Mouse (Mus musculus) midbrain, embryonic 14.5 days (tissue): ENCODE data around the gene Zfp113. TPM values are rescaled to one million over a fixed set of nuclear protein-coding genes. Genes with fewer than 3 reads are reported as not detected.

ENCODE experiments used
- ATAC-seq: fragments of 200-750 bp; cut with Nextera tagmentation; 2 replicates; pipeline ENCODE4 v1.8.0; 2017; ENCODE audit warnings: moderate number of reproducible peaks, moderate library complexity; ENCODE audit not compliant: low FRiP score, low TSS enrichment
- DNase-seq: peaks from one replicate; pipeline ENCODE4 v3.0.0-alpha.2; 2015
- H3K27ac ChIP-seq: fragments of 300-500 bp; sonication (generic); replicated peaks from 2 replicates; pipeline ENCODE4 v1.5.1; 2014; ENCODE audit warnings: mild to moderate bottlenecking, low read depth, low read length, moderate library complexity
- H3K27me3 ChIP-seq: fragments of 300-500 bp; sonication (generic); 2 replicates; pipeline ENCODE4 v1.6.1; 2014; ENCODE audit warnings: low read length, control low read depth, mixed read lengths; ENCODE audit not compliant: control insufficient read depth, insufficient read depth
- H3K36me3 ChIP-seq: fragments of 300-500 bp; sonication (generic); 2 replicates; pipeline ENCODE4 v1.6.1; 2014; ENCODE audit warnings: low read length, control low read depth; ENCODE audit not compliant: control insufficient read depth, insufficient read depth
- H3K4me1 ChIP-seq: fragments of 300-500 bp; sonication (generic); 2 replicates; pipeline ENCODE4 v1.6.1; 2014; ENCODE audit warnings: mild to moderate bottlenecking, antibody characterized with exemption, low read length, control low read depth; ENCODE audit not compliant: control insufficient read depth, insufficient read depth
- H3K4me2 ChIP-seq: fragments of 300-500 bp; sonication (generic); 2 replicates; pipeline ENCODE4 v1.6.1; 2014; ENCODE audit warnings: mild to moderate bottlenecking, low read length, moderate library complexity
- H3K4me3 ChIP-seq: fragments of 300-500 bp; sonication (generic); replicated peaks from 2 replicates; pipeline ENCODE4 v1.5.1; 2014; ENCODE audit warnings: low read depth, low read length
- H3K9ac ChIP-seq: fragments of 300-500 bp; sonication (generic); replicated peaks from 2 replicates; pipeline ENCODE4 v1.6.1; 2014; ENCODE audit warnings: mild to moderate bottlenecking, low read length, moderate library complexity
- H3K9me3 ChIP-seq: fragments of 300-500 bp; sonication (generic); 2 replicates; pipeline ENCODE4 v1.6.1; 2016; ENCODE audit warnings: low read length, control low read depth, mixed read lengths; ENCODE audit not compliant: control insufficient read depth
- WGBS: fragments of 180-500 bp; shearing (Covaris S2); extraction: QIAGEN DNeasy Blood & Tissue Kit; methylation state at CpG from one replicate; pipeline ENCODE4 v1.1.7; 2014; 5-methylcytosine and 5-hydroxymethylcytosine counted together
- polyA plus RNA-seq: library from polyadenylated mRNA; unstranded; fragments of >200 nt; fragmentation: Nextera tagmentation; extraction: Ambion mirVana; gene quantifications from 2 replicates; pipeline ENCODE4 v1.2.1, GENCODE M21; 2014

Gene Zfp113
- polyA plus RNA-seq, 1 experiment from 2014 or later, result 27.8 TPM

- Histone ChIP-seq H3K36me3 (peaks cover 52% of the 10 kb centered on the region), H3K9me3 (no peaks in the 10 kb centered on the region), H3K9ac (no peak overlapping the region), H3K27me3 (no peaks in the 10 kb centered on the region), H3K4me2 (peak overlapping the region; percentile 99; the same call in 1 of the 2 replicates), H3K4me1 (peaks cover 17% of the 10 kb centered on the region), H3K4me3 (peak overlapping the region; percentile 77; the same call in 1 of the 2 replicates), H3K27ac (no peak overlapping the region)
- no peak for ATAC-seq
- 86% methylated on average over 3 of the region's 3 CpGs for WGBS
- no peak for DNase-seq
Measured at GRCm38 (mm10) chr5:138173217-138173616, 17.7 kb upstream of the Zfp113 start.

- H3K9me3 ChIP-seq, result no peaks in the 10 kb centered on the region
- WGBS, result under 1% methylated on average over 54 of the region's 54 CpGs
- peak within 1 kb of the TSS; percentile 65 for H3K9ac ChIP-seq
- peak; percentile 93 for ATAC-seq
- DNase-seq, result peak; percentile 97
- H3K36me3 ChIP-seq, result peaks cover 52% of the 10 kb centered on the region
- peak within 1 kb of the TSS; percentile 92 for H3K27ac ChIP-seq
- no peaks in the 10 kb centered on the region for H3K27me3 ChIP-seq
- H3K4me3 ChIP-seq, result peak within 1 kb of the TSS; percentile 77
- peak within 1 kb of the TSS; percentile 99 for H3K4me2 ChIP-seq
- peaks cover 17% of the 10 kb centered on the region for H3K4me1 ChIP-seq
Measured at GRCm38 (mm10) chr5:138171695-138172491, 16.3 kb upstream of the Zfp113 start, which contains the start of the genes Ap4m1 and Mcm7. Gene Ap4m1, plus strand, starts transcription at chr5:138172002. Gene Mcm7, minus strand, starts transcription at chr5:138172422.

- Histone ChIP-seq H3K36me3 (peaks cover 53% of the 10 kb centered on the region), H3K4me1 (peaks cover 17% of the 10 kb centered on the region), H3K27ac (peak overlapping the region; percentile 92), H3K9ac (peak overlapping the region; percentile 65), H3K4me3 (peak overlapping the region; percentile 77), H3K27me3 (no peaks in the 10 kb centered on the region), H3K9me3 (no peaks in the 10 kb centered on the region), H3K4me2 (peak overlapping the region; percentile 99)
- ATAC-seq (peak; percentile 85), DNase-seq (peak; percentile 98)
- WGBS, result under 1% methylated on average over 47 of the region's 47 CpGs
Measured at GRCm38 (mm10) chr5:138170936-138171561, 15.5 kb upstream of the Zfp113 start.

GRCm38 (mm10) chr5:138165594-138165993, 10.1 kb upstream of the Zfp113 start:
- 84% methylated on average over 8 of the region's 8 CpGs for WGBS
- no peak overlapping the region for H3K27ac ChIP-seq
- peaks cover 74% of the 10 kb centered on the region for H3K36me3 ChIP-seq
- peaks cover 14% of the 10 kb centered on the region for H3K4me1 ChIP-seq
- no peak overlapping the region for H3K4me3 ChIP-seq
- H3K9me3 ChIP-seq, result no peaks in the 10 kb centered on the region
- no peak overlapping the region for H3K9ac ChIP-seq
- ATAC-seq (no peak), DNase-seq (no peak)
- H3K27me3 ChIP-seq, result no peaks in the 10 kb centered on the region
- no peak overlapping the region for H3K4me2 ChIP-seq

- 62% methylated on average over 10 of the region's 10 CpGs for WGBS
- no peaks in the 10 kb centered on the region for H3K27me3 ChIP-seq
- no peak overlapping the region; the same call in 1 of the 2 replicates for H3K4me3 ChIP-seq
- peaks cover 65% of the 10 kb centered on the region for H3K36me3 ChIP-seq
- no peak overlapping the region for H3K9ac ChIP-seq
- peaks cover 12% of the 10 kb centered on the region for H3K4me1 ChIP-seq
- H3K9me3 ChIP-seq, result no peaks in the 10 kb centered on the region
- no peak overlapping the region for H3K27ac ChIP-seq
- ATAC-seq (no peak), DNase-seq (no peak)
- H3K4me2 ChIP-seq, result no peak overlapping the region
Measured at GRCm38 (mm10) chr5:138163610-138164009, 8.1 kb upstream of the Zfp113 start.

GRCm38 (mm10) chr5:138163046-138163445, 7.5 kb upstream of the Zfp113 start:
- H3K27me3 ChIP-seq, result no peaks in the 10 kb centered on the region
- H3K9ac ChIP-seq, result no peak overlapping the region
- WGBS, result 79% methylated on average over 6 of the region's 6 CpGs
- DNase-seq (no peak), ATAC-seq (no peak)
- H3K4me3 ChIP-seq, result no peak overlapping the region
- peaks cover 59% of the 10 kb centered on the region for H3K36me3 ChIP-seq
- no peaks in the 10 kb centered on the region for H3K9me3 ChIP-seq
- H3K4me2 ChIP-seq, result no peak overlapping the region
- peaks cover 12% of the 10 kb centered on the region for H3K4me1 ChIP-seq
- H3K27ac ChIP-seq, result no peak overlapping the region

GRCm38 (mm10) chr5:138160842-138161665, 5.5 kb upstream of the Zfp113 start, which contains the start of gene Cops6:
Gene Cops6, plus strand, starts transcription at chr5:138161071.
- H3K9ac ChIP-seq, result peak within 1 kb of the TSS; percentile 82
- H3K27ac ChIP-seq, result peak within 1 kb of the TSS; percentile 76
- H3K4me3 ChIP-seq, result peak within 1 kb of the TSS; percentile 78
- H3K4me2 ChIP-seq, result peak within 1 kb of the TSS; percentile 88
- H3K4me1 ChIP-seq, result peaks cover 12% of the 10 kb centered on the region
- no peaks in the 10 kb centered on the region for H3K27me3 ChIP-seq
- peak; percentile 96 for DNase-seq
- H3K9me3 ChIP-seq, result no peaks in the 10 kb centered on the region
- under 1% methylated on average over 42 of the region's 42 CpGs for WGBS
- ATAC-seq, result peak; percentile 95
- H3K36me3 ChIP-seq, result peaks cover 40% of the 10 kb centered on the region

- Histone ChIP-seq H3K9ac (peak overlapping the region; percentile 82; the same call in 1 of the 2 replicates), H3K27ac (peak overlapping the region; percentile 76), H3K4me2 (peak overlapping the region; percentile 88), H3K36me3 (peaks cover 32% of the 10 kb centered on the region), H3K9me3 (no peaks in the 10 kb centered on the region), H3K4me3 (peak overlapping the region; percentile 78), H3K4me1 (peaks cover 12% of the 10 kb centered on the region), H3K27me3 (no peaks in the 10 kb centered on the region)
- 68% methylated on average over 7 of the region's 7 CpGs for WGBS
- DNase-seq (no peak), ATAC-seq (no peak; the same call in 1 of the 2 replicates)
Measured at GRCm38 (mm10) chr5:138160224-138160762, 4.7 kb upstream of the Zfp113 start.
